Mouse (Mus musculus) limb, embryonic 14.5 days (tissue): ENCODE measurements around the gene Htt. TPM values are rescaled to one million over a fixed set of nuclear protein-coding genes. Genes with fewer than 3 reads are reported as not detected.
A peak's percentile ranks its signal among the peaks of the same experiment; 100 is the strongest.

Source experiments
- ATAC-seq: fragments of 200-750 bp; cut with Nextera tagmentation; 2 replicates; pipeline ENCODE4 v1.8.0; 2017; ENCODE audit warnings: low read depth, moderate number of reproducible peaks, moderate TSS enrichment; ENCODE audit not compliant: low FRiP score
- DNase-seq: peaks from one replicate; pipeline ENCODE4 v3.0.0-alpha.2; 2015; ENCODE audit warnings: low spot score
- H3K27ac ChIP-seq: fragments of 300-500 bp; sonication (generic); replicated peaks from 2 replicates; pipeline ENCODE4 v1.5.1; 2014; ENCODE audit warnings: low read depth, mild to moderate bottlenecking, low read length, moderate library complexity, mixed read lengths
- H3K27me3 ChIP-seq: fragments of 300-500 bp; sonication (generic); 2 replicates; pipeline ENCODE4 v1.6.1; 2014; ENCODE audit warnings: low read length, mixed read lengths; ENCODE audit not compliant: control insufficient read depth, insufficient read depth
- H3K36me3 ChIP-seq: fragments of 300-500 bp; sonication (generic); 2 replicates; pipeline ENCODE4 v1.6.1; 2014; ENCODE audit warnings: mild to moderate bottlenecking, low read length, moderate library complexity, mixed read lengths; ENCODE audit not compliant: control insufficient read depth, insufficient read depth
- H3K4me1 ChIP-seq: fragments of 300-500 bp; sonication (generic); 2 replicates; pipeline ENCODE4 v1.6.1; 2014; ENCODE audit warnings: antibody characterized with exemption, low read length, mixed read lengths; ENCODE audit not compliant: control insufficient read depth, insufficient read depth
- H3K4me2 ChIP-seq: fragments of 300-500 bp; sonication (generic); replicated peaks from 2 replicates; pipeline ENCODE4 v1.6.1; 2014; ENCODE audit warnings: low read depth, mild to moderate bottlenecking, low read length, moderate library complexity; ENCODE audit not compliant: severe bottlenecking
- H3K4me3 ChIP-seq: fragments of 300-500 bp; sonication (generic); replicated peaks from 2 replicates; pipeline ENCODE4 v1.5.1; 2014; ENCODE audit warnings: low read length
- H3K9ac ChIP-seq: fragments of 300-500 bp; sonication (generic); 2 replicates; pipeline ENCODE4 v1.6.1; 2014; ENCODE audit warnings: mild to moderate bottlenecking, low read depth, low read length, moderate library complexity; ENCODE audit not compliant: severe bottlenecking
- H3K9me3 ChIP-seq: fragments of 300-500 bp; sonication (generic); 2 replicates; pipeline ENCODE4 v1.6.1; 2016; ENCODE audit warnings: low read length; ENCODE audit not compliant: control insufficient read depth
- POLR2A ChIP-seq: fragments of 200-500 bp; IDR thresholded peaks from 2 replicates; pipeline ENCODE4 v1.8.0; 2012; ENCODE audit warnings: inconsistent platforms, mild to moderate bottlenecking, moderate library complexity, borderline replicate concordance; ENCODE audit not compliant: insufficient read depth, insufficient read length; ENCODE audit errors: extremely low read depth
- WGBS: fragments of 180-500 bp; shearing (Covaris S2); extraction: QIAGEN DNeasy Blood & Tissue Kit; methylation state at CpG from one replicate; pipeline ENCODE4 v1.1.7; 2014; 5-methylcytosine and 5-hydroxymethylcytosine counted together
- polyA plus RNA-seq, 2 experiments: library from polyadenylated mRNA; depleted of rRNA in 1 of 2; stranded (reverse) in 1 of 2; unstranded in 1 of 2; fragments of >200 nt; fragmentation: Nextera tagmentation in 1 of 2; extraction: Ambion mirVana in 1 of 2; gene quantifications; 2 replicates each; pipeline versions ENCODE4 v1.2.1 to v1.2.3; 2012 to 2014

The Htt gene
- polyA plus RNA-seq, 2 experiments: 16.2 to 22.9 TPM

GRCm38 (mm10) chr5:34923920-34924319, 162.4 kb downstream of the Htt start:
- peaks cover 12% of the 10 kb centered on the region; the same call in 1 of the 2 replicates for H3K36me3 ChIP-seq
- H3K4me2 ChIP-seq: no peak overlapping the region
- H3K27me3 ChIP-seq: no peaks in the 10 kb centered on the region
- DNase-seq (no peak), ATAC-seq (no peak)
- no peak for TF ChIP-seq POLR2A
- H3K4me3 ChIP-seq: no peak overlapping the region
- no peaks in the 10 kb centered on the region for H3K4me1 ChIP-seq
- WGBS: 97% methylated on average over 4 of the region's 4 CpGs
- H3K9me3 ChIP-seq: no peaks in the 10 kb centered on the region
- H3K9ac ChIP-seq: no peak overlapping the region
- no peak overlapping the region for H3K27ac ChIP-seq

- no peak for ATAC-seq
- DNase-seq: no peak
- Histone ChIP-seq H3K36me3 (peaks cover 12% of the 10 kb centered on the region; the same call in 1 of the 2 replicates), H3K9ac (no peak overlapping the region), H3K9me3 (no peaks in the 10 kb centered on the region), H3K27ac (no peak overlapping the region), H3K27me3 (no peaks in the 10 kb centered on the region), H3K4me2 (no peak overlapping the region), H3K4me3 (no peak overlapping the region), H3K4me1 (no peaks in the 10 kb centered on the region)
- TF ChIP-seq POLR2A: no peak
- 94% methylated on average over 6 of the region's 7 CpGs for WGBS
Observed at GRCm38 (mm10) chr5:34924519-34924918, 163.0 kb downstream of the Htt start.

GRCm38 (mm10) chr5:34927648-34928047, 166.1 kb downstream of the Htt start:
- Histone ChIP-seq H3K27ac (no peak overlapping the region), H3K36me3 (peaks cover 12% of the 10 kb centered on the region; the same call in 1 of the 2 replicates), H3K27me3 (no peaks in the 10 kb centered on the region), H3K4me3 (no peak overlapping the region), H3K9ac (no peak overlapping the region), H3K4me1 (peaks cover 17% of the 10 kb centered on the region), H3K9me3 (no peaks in the 10 kb centered on the region), H3K4me2 (no peak overlapping the region)
- ATAC-seq (no peak), DNase-seq (no peak)
- 88% methylated on average over 4 of the region's 4 CpGs for WGBS
- TF ChIP-seq POLR2A: no peak

- H3K27ac ChIP-seq: no peak overlapping the region
- 87% methylated on average over 9 of the region's 9 CpGs for WGBS
- H3K4me1 ChIP-seq: peaks cover 17% of the 10 kb centered on the region
Observed at GRCm38 (mm10) chr5:34930151-34930975, 168.8 kb downstream of the Htt start.

GRCm38 (mm10) chr5:34931091-34931490, 169.6 kb downstream of the Htt start:
- Histone ChIP-seq H3K9ac (no peak overlapping the region), H3K27ac (0 out of 2 replicates have a peak overlapping the region, but pooled peaks have one; percentile 53), H3K27me3 (no peaks in the 10 kb centered on the region), H3K36me3 (no peaks in the 10 kb centered on the region), H3K9me3 (no peaks in the 10 kb centered on the region), H3K4me1 (peaks cover 17% of the 10 kb centered on the region), H3K4me2 (no peak overlapping the region), H3K4me3 (no peak overlapping the region)
- no peak for TF ChIP-seq POLR2A
- ATAC-seq (no peak), DNase-seq (no peak)
- WGBS: 50% methylated on average over 2 of the region's 2 CpGs

More at GRCm38 (mm10) chr5:34930151-34930975, 168.8 kb downstream of the Htt start:
- H3K4me2 ChIP-seq: no peak overlapping the region; the same call in 1 of the 2 replicates
- no peaks in the 10 kb centered on the region for H3K9me3 ChIP-seq
- no peak overlapping the region for H3K9ac ChIP-seq
- ATAC-seq: no peak
- TF ChIP-seq POLR2A: no peak
- no peaks in the 10 kb centered on the region for H3K36me3 ChIP-seq
- H3K27me3 ChIP-seq: no peaks in the 10 kb centered on the region
- no peak overlapping the region for H3K4me3 ChIP-seq
- DNase-seq: no peak
